Mouse (Mus musculus): Measurements from ENCODE around the gene Ybx2.
A peak's percentile ranks its signal among the peaks of the same experiment; 100 is the strongest.
"Not testable (repeated sequence)": the region's sequence is repeated elsewhere in the genome, so short reads cannot be mapped to it uniquely, and the experiment has no call there.

Gene Ybx2

DNA sequence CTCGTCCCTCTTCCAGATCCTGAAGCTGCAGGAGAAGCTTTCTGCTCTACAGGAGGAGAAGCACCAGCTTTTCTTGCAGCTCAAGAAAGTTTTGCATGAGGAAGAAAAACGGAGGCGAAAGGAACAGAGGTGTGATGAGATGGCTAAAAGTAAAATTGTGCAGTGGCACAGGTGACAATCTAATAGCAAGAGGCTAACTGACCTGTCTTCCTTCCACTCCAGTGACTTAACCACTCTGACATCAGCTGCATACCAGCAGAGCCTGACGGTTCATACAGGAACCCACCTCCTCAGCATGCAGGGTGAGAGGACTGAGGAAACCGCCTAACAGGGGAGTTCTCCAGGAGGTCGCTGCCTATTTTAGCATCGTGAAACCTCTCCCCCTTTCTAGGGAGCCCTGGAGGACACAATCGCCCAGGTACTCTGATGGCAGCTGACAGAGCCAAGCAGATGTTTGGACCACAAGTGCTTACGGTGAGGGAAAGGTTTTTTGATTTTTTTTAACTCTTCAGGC lies 20.6 kb upstream of the Ybx2 start:
- no peak for DNase-seq (ENCODE audit: low spot score in 2 of 2)

GRCm38 (mm10) chr11:69915667-69916627 lies 19.6 kb upstream of the Ybx2 start:
- no peak for DNase-seq (ENCODE audit: low spot score in 2 of 2)

GRCm38 (mm10) chr11:69916652-69917378 lies 18.8 kb upstream of the Ybx2 start:
- DNase-seq (ENCODE audit: low spot score in 2 of 2) = not testable (repeated sequence)

GRCm38 (mm10) chr11:69917379-69917948 lies 18.1 kb upstream of the Ybx2 start:
- DNase-seq (ENCODE audit: low spot score in 2 of 2) = no peak

DNA sequence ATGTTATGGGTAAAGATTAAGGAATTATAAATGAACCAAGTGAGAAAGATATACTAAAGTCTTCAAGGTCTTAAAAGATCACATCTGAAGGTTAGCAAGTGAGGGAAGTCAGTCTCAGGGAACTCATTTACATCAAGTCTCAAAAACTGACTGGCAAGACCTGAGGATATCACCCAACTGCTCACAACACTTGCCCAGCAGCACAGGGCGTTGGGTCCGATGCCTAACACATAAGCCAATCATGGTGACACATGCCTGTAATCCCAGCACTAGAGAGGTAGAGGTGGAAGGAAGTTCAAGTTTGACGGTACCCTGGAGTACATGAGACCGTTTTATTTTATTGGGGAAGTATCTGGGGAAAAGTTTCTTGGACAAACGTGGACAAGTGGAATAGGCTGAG lies 17.5 kb upstream of the Ybx2 start:
- DNase-seq (ENCODE audit: low spot score in 2 of 2) = no peak

DNA sequence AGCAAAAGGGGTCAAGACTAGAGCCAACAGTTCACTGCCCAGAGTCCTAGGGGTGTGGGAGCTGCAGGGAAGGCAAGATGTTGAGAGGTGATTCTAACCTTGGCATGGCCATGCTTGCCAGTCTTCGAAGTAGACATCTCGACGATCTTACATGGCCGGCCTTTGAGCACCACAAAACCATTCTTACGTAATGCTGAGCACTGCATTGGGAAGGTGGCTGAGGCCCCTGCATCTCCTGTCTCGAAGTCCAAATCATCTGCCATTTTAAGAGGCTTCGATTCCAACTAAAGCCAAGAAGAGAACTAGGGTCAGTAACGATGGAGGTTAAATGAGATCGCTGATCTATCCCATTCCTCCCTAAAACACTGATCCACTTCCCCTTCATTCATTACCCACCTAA lies 16.5 kb upstream of the Ybx2 start:
- DNase-seq (ENCODE audit: low spot score in 2 of 2) = no peak

- peak in 1 of 2 experiments; percentile 45 for DNase-seq (ENCODE audit: low spot score in 2 of 2)
Measured at GRCm38 (mm10) chr11:69919661-69920265, 15.8 kb upstream of the Ybx2 start.

GRCm38 (mm10) chr11:69920266-69921031 lies 15.1 kb upstream of the Ybx2 start:
- DNase-seq (ENCODE audit: low spot score in 2 of 2) = no peak

- peak; percentile 100 for DNase-seq (ENCODE audit: low spot score in 2 of 2)
Measured at GRCm38 (mm10) chr11:69921114-69922011, 14.2 kb upstream of the Ybx2 start, which contains the start of gene Eif5a. TSS of gene Eif5a (minus strand) at chr11:69921958.

- no peak for DNase-seq (ENCODE audit: low spot score in 2 of 2)
Measured at GRCm38 (mm10) chr11:69922012-69922756, 13.4 kb upstream of the Ybx2 start.

GRCm38 (mm10) chr11:69922796-69923195 lies 12.8 kb upstream of the Ybx2 start:
- no peak for DNase-seq (ENCODE audit: low spot score in 2 of 2)

DNA sequence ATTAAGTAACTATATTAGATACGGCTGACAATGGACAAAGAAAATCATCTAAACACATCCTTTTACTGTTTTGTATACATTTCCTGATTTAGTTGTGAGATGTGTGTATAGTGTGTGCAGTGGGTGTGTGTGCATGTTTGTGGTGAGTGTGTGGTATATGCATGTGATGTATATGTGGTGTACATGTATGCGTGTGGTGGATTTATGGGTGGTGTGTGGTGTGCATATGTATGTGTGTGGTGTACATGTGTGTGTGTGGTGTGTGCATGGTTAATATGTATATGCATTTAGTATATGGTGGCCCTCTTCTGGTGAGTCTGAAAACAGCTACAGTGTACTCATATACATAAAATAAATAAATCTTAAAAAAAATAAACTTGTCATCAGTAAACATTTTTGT lies 8.1 kb upstream of the Ybx2 start:
- DNase-seq (ENCODE audit: low spot score in 2 of 2) = no peak

GRCm38 (mm10) chr11:69929712-69930111 lies 5.9 kb upstream of the Ybx2 start:
- no peak for DNase-seq (ENCODE audit: low spot score in 2 of 2)

- DNase-seq (ENCODE audit: low spot score in 2 of 2) = not testable (repeated sequence)
Measured at GRCm38 (mm10) chr11:69930176-69930575, 5.4 kb upstream of the Ybx2 start.

DNA sequence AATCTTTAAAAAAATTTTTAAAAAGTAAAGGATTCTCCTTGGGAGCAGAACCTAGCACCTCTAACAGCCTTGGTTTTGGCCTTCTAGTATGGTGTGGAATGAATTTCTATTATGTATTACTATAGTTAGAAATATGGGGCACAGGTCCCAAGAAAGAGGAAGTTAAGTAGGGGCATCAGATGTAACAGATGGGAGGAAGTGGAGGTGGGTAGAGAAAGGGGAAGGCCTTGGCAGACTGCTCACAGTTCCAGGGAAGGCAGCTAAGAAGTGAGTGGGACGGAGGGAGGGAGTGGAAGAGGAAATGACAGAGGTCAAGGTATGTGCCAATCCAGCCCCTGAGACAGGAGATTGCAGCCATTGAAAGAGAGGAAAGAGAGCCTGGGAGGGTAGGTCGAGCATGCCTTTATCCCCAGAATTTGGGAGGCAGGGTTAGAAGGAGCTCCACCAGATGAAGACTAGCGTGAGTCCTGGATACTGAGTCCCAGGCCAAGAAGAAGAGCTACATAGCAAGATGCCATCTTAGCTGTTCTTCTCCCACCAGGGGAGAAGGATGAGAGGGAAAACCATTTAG lies 4.5 kb upstream of the Ybx2 start:
- no peak for DNase-seq (ENCODE audit: low spot score in 2 of 2)

DNA sequence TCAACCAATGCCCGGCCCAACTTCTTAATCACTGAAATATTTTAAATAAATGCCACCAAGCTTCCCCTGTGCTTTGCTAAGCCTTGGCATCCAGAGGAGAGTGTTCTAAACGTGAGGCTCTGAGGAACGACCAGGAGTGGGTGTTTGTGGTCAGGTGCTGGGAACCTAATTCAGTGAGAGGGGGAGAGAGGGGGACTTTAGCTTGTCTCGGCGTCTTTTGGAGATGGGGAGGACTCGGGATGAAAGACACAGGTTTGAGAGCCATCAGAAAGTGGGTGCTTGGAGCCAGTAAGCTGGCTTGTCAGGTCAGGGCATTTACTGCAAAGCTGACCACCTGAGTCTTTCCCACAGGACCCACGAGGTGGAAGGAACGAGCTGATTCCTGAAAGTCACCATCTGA lies 3.8 kb upstream of the Ybx2 start:
- DNase-seq (ENCODE audit: low spot score in 2 of 2) = no peak

- no peak for DNase-seq (ENCODE audit: low spot score in 2 of 2)
Measured at GRCm38 (mm10) chr11:69932254-69932653, 3.3 kb upstream of the Ybx2 start.

DNA sequence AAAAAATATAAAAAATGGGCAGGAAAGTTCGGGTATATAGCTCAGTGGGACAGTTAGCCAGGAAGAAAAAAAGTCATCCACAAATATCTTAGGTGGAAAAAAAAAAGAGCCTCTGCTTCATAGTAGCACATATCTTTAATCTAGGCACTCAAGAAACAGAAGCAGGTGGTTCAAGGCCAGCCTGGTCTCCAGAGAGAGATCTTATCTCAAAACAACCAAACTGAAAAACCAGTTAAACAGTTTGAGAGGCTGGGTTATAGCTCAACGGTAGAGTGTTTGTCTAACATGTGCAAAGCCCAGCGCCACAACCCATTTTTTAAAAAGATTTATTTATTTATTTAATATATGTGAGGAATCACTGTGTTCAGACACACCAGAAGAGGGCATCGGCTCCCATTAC lies 2.5 kb upstream of the Ybx2 start:
- no peak for DNase-seq (ENCODE audit: low spot score in 2 of 2)

GRCm38 (mm10) chr11:69934169-69934568 lies 1.4 kb upstream of the Ybx2 start:
- peak in 1 of 2 experiments; percentile 91 for DNase-seq (ENCODE audit: low spot score in 2 of 2)
